Mouse (Mus musculus) forebrain, postnatal 0 days (tissue): Measurements from ENCODE around the gene Nol3. TPM values are rescaled to one million over a fixed set of nuclear protein-coding genes. Genes with fewer than 3 reads are reported as not detected.

ENCODE experiments used
- ATAC-seq: fragments of 200-750 bp; cut with Nextera tagmentation; 2 replicates; pipeline ENCODE4 v1.8.0; 2017; ENCODE audit warnings: mild to moderate bottlenecking, moderate library complexity
- DNase-seq: peaks from one replicate; pipeline ENCODE4 v3.0.0-alpha.2; 2015
- H3K27ac ChIP-seq: fragments of 300-500 bp; sonication (generic); 2 replicates; pipeline ENCODE4 v1.5.1; 2014; ENCODE audit warnings: low read depth, mild to moderate bottlenecking, antibody characterized with exemption, low read length, moderate library complexity, mixed read lengths
- H3K27me3 ChIP-seq: fragments of 300-500 bp; sonication (generic); 2 replicates; pipeline ENCODE4 v1.6.1; 2014; ENCODE audit warnings: mild to moderate bottlenecking, low read length, mixed read lengths; ENCODE audit not compliant: insufficient read depth
- H3K36me3 ChIP-seq: fragments of 300-500 bp; sonication (generic); 2 replicates; pipeline ENCODE4 v1.6.1; 2014; ENCODE audit warnings: mild to moderate bottlenecking, moderate library complexity; ENCODE audit not compliant: insufficient read depth
- H3K4me1 ChIP-seq: fragments of 300-500 bp; sonication (generic); 2 replicates; pipeline ENCODE4 v1.6.1; 2014; ENCODE audit warnings: antibody characterized with exemption; ENCODE audit not compliant: insufficient read depth
- H3K4me2 ChIP-seq: fragments of 300-500 bp; sonication (generic); 2 replicates; pipeline ENCODE4 v1.6.1; 2014; ENCODE audit warnings: low read depth, mild to moderate bottlenecking, moderate library complexity
- H3K4me3 ChIP-seq: fragments of 300-500 bp; sonication (generic); 2 replicates; pipeline ENCODE4 v1.5.1; 2014; ENCODE audit warnings: low read depth, low read length, mixed read lengths
- H3K9ac ChIP-seq: fragments of 300-500 bp; sonication (generic); 2 replicates; pipeline ENCODE4 v1.6.1; 2014; ENCODE audit warnings: mild to moderate bottlenecking
- H3K9me3 ChIP-seq: fragments of 300-500 bp; sonication (generic); 2 replicates; pipeline ENCODE4 v1.6.1; 2016; ENCODE audit warnings: low read length
- CTCF ChIP-seq: sonication (generic); IDR thresholded peaks from 2 replicates; pipeline ENCODE4 v1.5.1; 2016; ENCODE audit warnings: antibody characterized with exemption, control low read depth, low read depth
- WGBS: fragments of 180-500 bp; shearing (Covaris S2); extraction: QIAGEN DNeasy Blood & Tissue Kit; methylation state at CpG from one replicate; pipeline ENCODE4 v1.1.7; 2014; 5-methylcytosine and 5-hydroxymethylcytosine counted together
- polyA plus RNA-seq: library from polyadenylated mRNA; unstranded; fragments of >200 nt; fragmentation: Nextera tagmentation; extraction: Ambion mirVana; gene quantifications from 2 replicates; pipeline ENCODE4 v1.2.1, GENCODE M21; 2015
- total RNA-seq: library from RNA; depleted of rRNA; stranded (reverse); fragments of >200 nt; gene quantifications from 2 replicates; pipeline ENCODE4 v1.2.3, GENCODE M21; 2014

The Nol3 gene
- total and polyA plus RNA-seq, 2 experiments from 2014 or later, result 1.7 to 4.3 TPM

DNA sequence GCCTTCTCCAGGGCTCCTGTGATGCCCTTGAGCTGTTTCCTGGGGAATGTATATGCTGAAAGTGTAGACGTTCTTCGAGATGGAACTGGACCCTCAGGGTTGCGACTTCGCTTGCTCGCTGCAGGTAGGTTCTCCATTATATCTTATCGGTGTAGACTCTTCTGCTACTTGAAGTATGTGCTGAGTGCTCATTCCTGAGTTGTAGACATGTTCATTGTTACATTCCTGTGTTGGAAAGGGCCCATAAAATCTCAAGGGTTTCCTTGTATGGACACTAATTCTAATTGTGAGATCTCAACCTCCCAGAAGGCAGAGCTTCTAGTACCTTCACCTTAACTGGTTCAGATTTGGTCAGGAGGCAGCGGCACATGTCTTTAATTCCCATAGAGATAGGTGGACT, 34.9 kb upstream of the Nol3 start:
- WGBS, result 98% methylated on average over 7 of the region's 7 CpGs
- Histone ChIP-seq H3K27ac (no peak overlapping the region), H3K9ac (no peak overlapping the region)

DNA sequence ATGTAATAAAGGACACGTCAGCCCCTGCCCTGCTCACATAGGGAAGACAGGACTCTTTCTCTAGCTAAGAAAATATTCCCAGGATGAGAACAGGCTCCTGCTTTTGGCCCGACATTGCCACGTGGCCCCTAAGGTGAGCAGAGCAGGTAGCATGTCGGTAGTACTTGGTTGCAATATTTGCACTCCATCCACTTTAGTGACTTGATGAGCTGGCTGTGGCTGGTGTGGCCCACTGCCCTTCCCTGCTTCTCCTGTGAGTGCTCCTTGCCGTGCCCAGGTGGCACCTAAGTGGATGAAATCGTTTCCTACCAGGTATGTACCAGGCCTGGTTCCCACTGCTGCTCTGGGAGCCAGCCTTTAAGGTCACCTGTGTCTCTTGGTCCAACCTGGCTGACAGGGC, 24.0 kb upstream of the Nol3 start:
- Histone ChIP-seq H3K9ac (no peak overlapping the region), H3K9me3 (no peaks in the 10 kb centered on the region), H3K4me3 (no peak overlapping the region), H3K27me3 (no peaks in the 10 kb centered on the region; the same call in 1 of the 2 replicates), H3K4me1 (peaks cover 4% of the 10 kb centered on the region), H3K36me3 (peaks cover 59% of the 10 kb centered on the region), H3K27ac (no peak overlapping the region), H3K4me2 (no peak overlapping the region)
- no peak for DNase-seq
- TF ChIP-seq CTCF, result no peak
- WGBS, result 95% methylated on average over 6 of the region's 6 CpGs
- ATAC-seq, result no peak

More for the DNA sequence above, 34.9 kb upstream of the Nol3 start:
- DNase-seq (no peak), ATAC-seq (no peak)
- Histone ChIP-seq H3K4me1 (no peaks in the 10 kb centered on the region), H3K9me3 (no peaks in the 10 kb centered on the region), H3K27me3 (no peaks in the 10 kb centered on the region), H3K4me3 (no peak overlapping the region), H3K36me3 (peaks cover 35% of the 10 kb centered on the region), H3K4me2 (no peak overlapping the region)
- no peak for TF ChIP-seq CTCF

DNA sequence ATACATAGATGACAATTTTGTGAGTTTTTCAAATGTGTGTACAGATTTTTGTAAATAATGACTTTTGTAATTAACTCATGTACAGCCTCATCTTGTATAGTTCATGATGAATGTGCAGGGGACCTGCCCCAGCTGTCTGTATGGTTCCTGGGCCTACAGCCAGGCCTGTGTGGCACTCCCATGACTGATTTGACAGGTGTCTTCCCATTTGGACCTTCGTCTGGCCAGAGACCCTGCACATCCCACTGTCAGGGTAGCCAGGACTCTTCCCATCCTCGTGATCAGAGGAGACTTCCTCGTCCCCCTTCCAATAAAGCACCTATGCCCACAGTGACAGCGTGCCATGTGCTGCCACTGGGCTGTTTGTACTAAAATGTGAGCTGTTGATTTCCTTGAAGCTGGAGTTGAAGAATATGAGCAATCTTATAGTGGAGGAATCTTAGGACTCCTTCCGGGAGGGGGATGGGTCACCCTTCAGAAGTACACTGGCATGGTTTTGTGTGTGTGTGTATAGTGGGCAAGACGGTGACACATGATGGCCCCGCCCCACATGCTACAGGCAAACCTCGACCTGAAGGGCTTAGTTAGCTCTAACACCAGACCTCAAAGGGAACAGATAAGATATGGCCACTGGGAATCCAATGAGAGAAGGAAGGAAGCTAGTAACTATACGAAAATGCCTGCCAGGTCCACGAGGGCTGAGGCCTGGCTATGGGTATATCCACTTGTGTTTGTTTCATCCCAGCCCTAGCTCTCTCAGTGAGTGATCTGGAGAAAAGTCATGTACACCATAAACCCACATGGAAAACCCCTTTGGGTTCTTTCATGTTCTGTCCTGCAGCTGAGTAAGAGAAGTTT, 23.0 kb upstream of the Nol3 start:
- DNase-seq (no peak), ATAC-seq (no peak)
- H3K4me1 ChIP-seq, result peaks cover 4% of the 10 kb centered on the region
- H3K9me3 ChIP-seq, result no peaks in the 10 kb centered on the region
- no peak overlapping the region for H3K27ac ChIP-seq
- peaks cover 52% of the 10 kb centered on the region for H3K36me3 ChIP-seq
- no peak overlapping the region for H3K4me2 ChIP-seq
- WGBS, result 91% methylated on average over 10 of the region's 10 CpGs
- peaks cover 7% of the 10 kb centered on the region for H3K27me3 ChIP-seq
- TF ChIP-seq CTCF, result no peak
- no peak overlapping the region for H3K9ac ChIP-seq
- no peak overlapping the region for H3K4me3 ChIP-seq

DNA sequence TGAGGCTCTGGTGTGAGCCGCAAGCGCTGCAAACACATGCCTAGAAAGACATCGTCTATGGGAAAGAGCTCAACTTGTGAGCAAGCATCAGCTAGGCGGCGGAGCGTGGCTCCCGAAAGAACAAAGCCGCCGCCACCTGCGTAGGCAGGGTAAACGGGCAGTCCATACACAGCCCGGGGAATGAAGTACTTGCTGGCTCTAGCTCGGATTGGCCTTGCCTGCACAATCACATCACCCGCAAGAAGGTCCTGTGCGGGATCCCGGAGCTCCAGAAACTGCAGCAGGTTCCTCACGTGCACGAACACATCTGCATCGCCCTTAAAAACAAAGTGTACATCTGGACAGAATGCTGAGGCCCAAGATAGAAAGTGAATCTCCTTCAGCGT, 22.2 kb upstream of the Nol3 start:
- peak; percentile 28; the same call in 1 of the 2 replicates for ATAC-seq
- Histone ChIP-seq H3K27ac (no peak overlapping the region), H3K9me3 (no peaks in the 10 kb centered on the region)

DNA sequence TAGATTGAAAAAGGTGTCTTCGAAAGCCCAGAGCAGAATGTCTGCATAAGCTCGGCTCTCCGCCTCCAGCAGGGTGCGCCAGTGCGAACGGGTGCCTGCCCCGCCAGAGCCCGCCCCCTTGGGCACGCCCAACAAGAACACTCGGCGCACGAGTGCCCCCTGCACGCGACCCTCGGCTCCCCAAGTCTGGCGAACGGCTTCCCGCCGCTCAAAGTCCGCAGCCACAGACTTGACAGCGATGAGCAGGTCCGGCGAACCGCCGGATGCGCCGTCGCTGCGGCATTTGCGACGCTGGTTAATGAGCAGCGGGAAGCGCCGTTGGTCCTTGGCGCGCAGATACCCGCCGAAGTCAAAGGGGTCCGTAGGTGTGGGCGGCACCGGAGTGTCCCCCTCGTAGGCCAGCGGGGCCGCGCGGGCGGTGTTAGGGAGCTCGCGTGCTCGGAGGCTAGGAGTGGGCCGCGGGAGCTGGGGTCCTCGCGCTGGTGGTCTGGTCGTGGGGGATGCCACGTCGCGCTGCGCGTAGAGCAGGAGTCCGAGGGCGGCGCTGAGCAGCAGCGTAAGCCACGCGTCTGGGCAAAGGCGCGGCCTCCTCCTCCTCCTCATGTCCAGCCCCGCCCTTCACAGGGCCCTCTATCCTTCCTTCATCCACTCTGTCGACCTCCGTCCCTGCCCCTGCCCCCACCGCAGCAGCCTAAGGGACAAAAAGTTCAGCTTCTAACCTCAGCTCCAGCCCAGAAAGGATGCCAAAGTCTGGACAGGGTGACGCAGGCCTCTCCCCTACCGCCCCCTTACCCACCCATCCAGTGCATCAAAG, 21.6 kb upstream of the Nol3 start:
- Histone ChIP-seq H3K9ac (peak overlapping the region; percentile 73), H3K4me3 (peak overlapping the region; percentile 56), H3K4me2 (peak overlapping the region; percentile 92), H3K27me3 (peaks cover 21% of the 10 kb centered on the region), H3K9me3 (no peaks in the 10 kb centered on the region), H3K4me1 (peaks cover 4% of the 10 kb centered on the region), H3K27ac (no peak overlapping the region), H3K36me3 (peaks cover 38% of the 10 kb centered on the region)
- TF ChIP-seq CTCF, result peak; percentile 93
- ATAC-seq (peak; percentile 92), DNase-seq (peak; percentile 92)
- 1% methylated on average over 74 of the region's 74 CpGs for whole genome bisulfite sequencing

More for the DNA sequence above, 22.2 kb upstream of the Nol3 start:
- Histone ChIP-seq H3K4me3 (peak overlapping the region; percentile 56), H3K36me3 (peaks cover 44% of the 10 kb centered on the region), H3K4me2 (peak overlapping the region; percentile 92), H3K9ac (no peak overlapping the region; the same call in 1 of the 2 replicates), H3K4me1 (peaks cover 4% of the 10 kb centered on the region), H3K27me3 (peaks cover 15% of the 10 kb centered on the region)
- WGBS, result 30% methylated on average over 20 of the region's 20 CpGs
- no peak for TF ChIP-seq CTCF
- peak; percentile 46 for DNase-seq

DNA sequence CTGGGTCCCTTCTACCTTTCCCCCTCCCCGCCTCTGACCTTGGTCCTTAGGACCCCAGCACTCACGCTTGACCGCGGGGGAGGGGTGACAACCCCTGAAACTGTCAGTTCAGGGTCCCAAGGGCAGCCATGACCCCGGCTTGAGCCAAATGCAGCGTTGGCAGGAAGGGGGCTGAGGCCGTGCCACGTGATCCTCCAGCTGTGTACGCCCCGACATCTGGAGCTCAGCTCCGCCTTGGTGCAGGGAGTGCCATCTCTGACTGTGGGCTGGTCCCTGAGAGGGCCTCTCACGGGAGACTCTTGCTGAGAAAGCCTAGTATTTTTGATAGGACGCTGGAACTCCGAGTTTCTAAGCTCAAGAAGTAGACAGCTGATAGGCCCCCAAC, 21.0 kb upstream of the Nol3 start, which contains the start of gene B3gnt9:
B3gnt9 (minus strand) TSS at position 188 of the 385 bp plus-strand sequence.
- Histone ChIP-seq H3K36me3 (peaks cover 32% of the 10 kb centered on the region), H3K27ac (no peak within 1 kb of the TSS), H3K27me3 (peaks cover 27% of the 10 kb centered on the region), H3K4me1 (peaks cover 4% of the 10 kb centered on the region), H3K9ac (peak within 1 kb of the TSS; percentile 73), H3K9me3 (no peaks in the 10 kb centered on the region), H3K4me3 (peak within 1 kb of the TSS; percentile 56), H3K4me2 (peak within 1 kb of the TSS; percentile 92)
- DNase-seq, result no peak
- TF ChIP-seq CTCF, result no peak
- WGBS, result 4% methylated on average over 14 of the region's 14 CpGs
- 0 out of 2 replicates have a peak, but pooled peaks have one; percentile 17 for ATAC-seq
